Mouse (Mus musculus): ENCODE measurements around the gene Gm20795.
"Not testable (repeated sequence)": the region's sequence is repeated elsewhere in the genome, so short reads cannot be mapped to it uniquely, and the experiment has no call there.

Gm20795 gene

DNA sequence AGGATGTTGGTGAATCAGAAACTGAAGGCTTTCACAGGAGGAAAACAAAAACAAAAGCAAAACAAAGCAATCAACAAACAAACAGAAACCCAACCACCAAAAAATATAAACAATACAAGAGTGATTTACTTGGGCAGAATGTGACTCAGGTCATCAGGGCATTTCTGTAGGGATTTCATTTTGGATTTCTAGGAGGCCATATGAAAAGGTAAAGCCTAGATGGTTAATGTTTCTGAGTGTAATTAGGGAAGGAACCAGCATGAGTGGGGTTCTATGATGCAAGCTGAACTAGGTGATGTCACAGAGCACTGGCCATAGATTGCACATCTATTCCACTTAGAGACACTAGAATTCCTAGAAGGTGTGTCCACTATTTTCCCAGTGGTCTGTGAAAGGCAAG is at the start of gene Gm20795:
Gene Gm20795 (plus strand): TSS at position 301 of the 400 bp plus-strand sequence.
- DNase-seq, result not testable (repeated sequence)

DNA sequence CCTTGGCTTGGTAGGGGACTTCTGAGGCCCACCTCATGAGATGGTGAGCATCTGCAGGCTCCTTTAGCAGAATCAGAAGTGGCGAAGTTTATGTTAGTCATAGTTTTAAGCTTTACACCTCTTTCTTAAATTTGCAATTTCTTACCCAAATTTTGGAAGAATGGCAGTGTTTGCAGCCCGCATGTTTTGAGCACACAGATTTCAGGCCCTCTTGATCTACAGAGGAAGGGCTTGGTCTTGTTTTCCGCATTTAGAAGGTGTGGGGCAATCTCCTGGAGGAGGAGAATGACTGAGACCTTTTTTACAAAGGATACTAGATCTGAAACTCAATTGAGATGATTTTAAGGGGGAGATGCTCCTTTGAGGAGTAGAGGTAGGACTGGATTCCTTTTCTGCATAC is 29.0 kb upstream of the Gm20795 start, which contains the start of gene Gm21797:
Gene Gm21797 (minus strand): TSS at position 101 of the 400 bp plus-strand sequence.
- not testable (repeated sequence) for DNase-seq
